Mouse (Mus musculus): ENCODE results near the gene Nudt1. TPM values are rescaled to one million over a fixed set of nuclear protein-coding genes. Genes with fewer than 3 reads are reported as not detected.
"Not testable (repeated sequence)": the region's sequence is repeated elsewhere in the genome, so short reads cannot be mapped to it uniquely, and the experiment has no call there.

Nudt1 gene
- total RNA-seq, 2 experiments from 2014 or later = 4.7 to 5.9 TPM

GRCm38 (mm10) chr5:140338779-140339178 lies 17.3 kb downstream of the Nudt1 start:
- intact Hi-C loops (cut with DNase I) = loop anchor here (5.0 kb wide), 1 partner anchor 74 kb away; no protein-coding TSS in a partner anchor
- no peak for DNase-seq

GRCm38 (mm10) chr5:140339836-140340235 lies 18.4 kb downstream of the Nudt1 start:
- intact Hi-C loops (cut with DNase I) = loop anchor here (5.0 kb wide), 1 partner anchor 72 kb away; no protein-coding TSS in a partner anchor
- DNase-seq = no peak

- intact Hi-C loops (cut with DNase I) = no loop called here
- no peak for DNase-seq
Observed at GRCm38 (mm10) chr5:140342880-140343279, 21.4 kb downstream of the Nudt1 start.

GRCm38 (mm10) chr5:140345244-140345643 lies 23.8 kb downstream of the Nudt1 start:
- no peak for DNase-seq
- intact Hi-C loops (cut with DNase I) = no loop called here

- intact Hi-C loops (cut with DNase I) = no loop called here
- DNase-seq = no peak
Observed at GRCm38 (mm10) chr5:140346050-140346449, 24.6 kb downstream of the Nudt1 start.

- intact Hi-C loops (cut with DNase I) = no loop called here
- no peak for DNase-seq
Observed at GRCm38 (mm10) chr5:140349882-140350281, 28.4 kb downstream of the Nudt1 start.

GRCm38 (mm10) chr5:140350731-140351497 lies 29.5 kb downstream of the Nudt1 start:
- intact Hi-C loops (cut with DNase I) = no loop called here
- no peak for DNase-seq

GRCm38 (mm10) chr5:140352352-140352751 lies 30.9 kb downstream of the Nudt1 start:
- DNase-seq = no peak
- intact Hi-C loops (cut with DNase I) = no loop called here

GRCm38 (mm10) chr5:140355934-140356333 lies 34.5 kb downstream of the Nudt1 start:
- intact Hi-C loops (cut with DNase I) = no loop called here
- DNase-seq = no peak

GRCm38 (mm10) chr5:140357466-140357865 lies 36.0 kb downstream of the Nudt1 start:
- intact Hi-C loops (cut with DNase I) = no loop called here
- DNase-seq = no peak

GRCm38 (mm10) chr5:140359930-140360674 lies 38.6 kb downstream of the Nudt1 start:
- intact Hi-C loops (cut with DNase I) = no loop called here
- no peak for DNase-seq

GRCm38 (mm10) chr5:140364415-140364814 lies 43.0 kb downstream of the Nudt1 start:
- intact Hi-C loops (cut with DNase I) = no loop called here
- DNase-seq = no peak

GRCm38 (mm10) chr5:140368126-140368525 lies 46.7 kb downstream of the Nudt1 start:
- DNase-seq = not testable (repeated sequence)

GRCm38 (mm10) chr5:140368926-140369325 lies 47.5 kb downstream of the Nudt1 start:
- intact Hi-C loops (cut with DNase I) = no loop called here
- DNase-seq = no peak

More at GRCm38 (mm10) chr5:140368126-140368525, 46.7 kb downstream of the Nudt1 start:
- intact Hi-C loops (cut with DNase I) = not testable (repeated sequence)

- no peak for DNase-seq
- intact Hi-C loops (cut with DNase I) = no loop called here
Observed at GRCm38 (mm10) chr5:140369466-140369865, 48.0 kb downstream of the Nudt1 start.

- intact Hi-C loops (cut with DNase I) = no loop called here
- no peak for DNase-seq
Observed at GRCm38 (mm10) chr5:140370446-140371254, 49.2 kb downstream of the Nudt1 start.

GRCm38 (mm10) chr5:140371671-140372070 lies 50.2 kb downstream of the Nudt1 start:
- DNase-seq = no peak
- intact Hi-C loops (cut with DNase I) = no loop called here

GRCm38 (mm10) chr5:140373711-140374110 lies 52.3 kb downstream of the Nudt1 start:
- intact Hi-C loops (cut with DNase I) = no loop called here
- DNase-seq = no peak

- intact Hi-C loops (cut with DNase I) = no loop called here
- DNase-seq = no peak
Observed at GRCm38 (mm10) chr5:140374226-140374625, 52.8 kb downstream of the Nudt1 start.

- intact Hi-C loops (cut with DNase I) = no loop called here
- no peak for DNase-seq
Observed at GRCm38 (mm10) chr5:140375249-140375829, 53.9 kb downstream of the Nudt1 start.

All from gastrocnemius, postnatal 36 days (tissue).